Mouse (Mus musculus) limb, embryonic 13.5 days (tissue): ENCODE results near the gene Adat1. TPM values are rescaled to one million over a fixed set of nuclear protein-coding genes. Genes with fewer than 3 reads are reported as not detected.
A peak's percentile ranks its signal among the peaks of the same experiment; 100 is the strongest.
"Not testable (repeated sequence)": the region's sequence is repeated elsewhere in the genome, so short reads cannot be mapped to it uniquely, and the experiment has no call there.

Experiments
- ATAC-seq: fragments of 200-750 bp; cut with Nextera tagmentation; 2 replicates; pipeline ENCODE4 v1.8.0; 2017; ENCODE audit warnings: low read depth, moderate number of reproducible peaks, moderate TSS enrichment; ENCODE audit not compliant: low FRiP score
- H3K27ac ChIP-seq: fragments of 300-500 bp; sonication (generic); 2 replicates; pipeline ENCODE4 v1.5.1; 2015; ENCODE audit warnings: inconsistent platforms, mild to moderate bottlenecking, moderate library complexity
- H3K27me3 ChIP-seq: fragments of 300-500 bp; sonication (generic); 2 replicates; pipeline ENCODE4 v1.6.1; 2015; ENCODE audit warnings: mild to moderate bottlenecking, inconsistent platforms
- H3K36me3 ChIP-seq: fragments of 300-500 bp; sonication (generic); 2 replicates; pipeline ENCODE4 v1.6.1; 2015; ENCODE audit warnings: inconsistent platforms, mild to moderate bottlenecking, moderate library complexity
- H3K4me1 ChIP-seq: fragments of 300-500 bp; sonication (generic); 2 replicates; pipeline ENCODE4 v1.6.1; 2015; ENCODE audit warnings: inconsistent platforms
- H3K4me2 ChIP-seq: fragments of 300-500 bp; sonication (generic); replicated peaks from 2 replicates; pipeline ENCODE4 v1.6.1; 2015; ENCODE audit warnings: inconsistent platforms, mild to moderate bottlenecking, moderate library complexity
- H3K4me3 ChIP-seq: fragments of 300-500 bp; sonication (generic); 2 replicates; pipeline ENCODE4 v1.5.1; 2015; ENCODE audit warnings: moderate library complexity, mild to moderate bottlenecking, inconsistent platforms
- H3K9ac ChIP-seq: fragments of 300-500 bp; sonication (generic); 2 replicates; pipeline ENCODE4 v1.6.1; 2015; ENCODE audit warnings: mild to moderate bottlenecking, inconsistent platforms
- H3K9me3 ChIP-seq: fragments of 300-500 bp; sonication (generic); 2 replicates; pipeline ENCODE4 v1.6.1; 2016; ENCODE audit warnings: inconsistent platforms
- WGBS: fragments of 180-500 bp; shearing (Covaris S2); methylation state at CpG from one replicate; pipeline ENCODE4 v1.1.7; 2015; 5-methylcytosine and 5-hydroxymethylcytosine counted together
- polyA plus RNA-seq: library from polyadenylated mRNA; unstranded; fragments of >200 nt; fragmentation: Nextera tagmentation; extraction: Ambion mirVana; gene quantifications from 2 replicates; pipeline ENCODE4 v1.2.1, GENCODE M21; 2015

The Adat1 gene
- polyA plus RNA-seq, 1 experiment from 2014 or later = 12.1 TPM

- Histone ChIP-seq H3K9ac (no peak overlapping the region), H3K9me3 (no peaks in the 10 kb centered on the region), H3K4me1 (no peaks in the 10 kb centered on the region), H3K4me3 (no peak overlapping the region), H3K27me3 (no peaks in the 10 kb centered on the region), H3K4me2 (no peak overlapping the region), H3K27ac (no peak overlapping the region), H3K36me3 (peaks cover 86% of the 10 kb centered on the region)
- 91% methylated on average over 3 of the region's 3 CpGs for WGBS
- no peak for ATAC-seq
Observed at GRCm38 (mm10) chr8:111950846-111951245, 41.3 kb downstream of the Adat1 start.

GRCm38 (mm10) chr8:111947954-111948353 is 44.1 kb downstream of the Adat1 start:
- WGBS = 93% methylated on average over 8 of the region's 8 CpGs
- ATAC-seq = no peak
- Histone ChIP-seq H3K9ac (no peak overlapping the region), H3K27me3 (no peaks in the 10 kb centered on the region), H3K4me3 (no peak overlapping the region), H3K9me3 (no peaks in the 10 kb centered on the region), H3K36me3 (peaks cover 88% of the 10 kb centered on the region), H3K4me1 (no peaks in the 10 kb centered on the region), H3K27ac (no peak overlapping the region), H3K4me2 (no peak overlapping the region)

DNA sequence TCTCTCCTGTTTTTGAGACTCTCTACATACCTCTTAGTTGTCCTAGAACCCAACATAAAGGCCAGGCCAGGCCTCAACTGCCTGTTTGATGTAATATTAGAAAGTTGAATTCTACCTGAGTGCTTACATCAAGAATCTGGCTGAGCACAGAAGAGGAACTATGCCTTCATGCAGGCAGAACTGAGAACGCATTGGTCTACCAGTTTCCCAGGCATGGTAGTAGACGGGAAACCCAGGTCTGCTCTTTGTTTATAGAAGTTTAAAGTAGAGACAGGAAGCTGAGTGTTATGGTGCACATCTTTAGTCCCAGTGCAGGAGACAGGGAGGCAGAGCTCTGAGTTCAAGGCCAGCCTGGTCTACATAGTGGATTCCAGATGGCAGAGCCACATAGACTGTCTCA is 45.0 kb downstream of the Adat1 start:
- no peak overlapping the region for H3K9ac ChIP-seq
- H3K4me2 ChIP-seq = no peak overlapping the region
- H3K4me1 ChIP-seq = 0 out of 2 replicates have a peak, but pooled peaks cover under 1% of the 10 kb centered on the region
- peaks cover 90% of the 10 kb centered on the region for H3K36me3 ChIP-seq
- 94% methylated on average over 2 of the region's 2 CpGs for WGBS
- ATAC-seq = no peak
- no peaks in the 10 kb centered on the region for H3K9me3 ChIP-seq
- no peak overlapping the region for H3K27ac ChIP-seq
- no peak overlapping the region for H3K4me3 ChIP-seq
- no peaks in the 10 kb centered on the region for H3K27me3 ChIP-seq

DNA sequence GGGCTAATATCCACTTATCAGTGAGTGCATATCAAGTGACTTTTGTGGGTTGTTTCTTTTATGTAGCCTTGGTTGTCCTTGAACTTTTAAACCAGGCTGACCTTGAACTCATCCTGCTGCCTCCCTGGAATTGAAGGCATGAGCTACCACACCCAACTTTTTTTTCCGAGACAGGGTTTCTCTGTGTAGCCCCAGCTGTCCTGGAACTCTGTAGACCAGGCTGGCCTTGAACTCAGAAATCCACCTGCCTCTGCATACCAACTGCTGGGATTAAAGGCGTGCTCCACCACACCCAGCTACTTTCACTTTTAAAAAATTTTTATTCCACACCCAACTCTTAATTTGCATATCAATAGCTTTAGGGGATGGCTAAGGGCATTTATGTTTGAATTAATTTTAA is 48.6 kb downstream of the Adat1 start:
- H3K4me2 ChIP-seq = no peak overlapping the region
- no peaks in the 10 kb centered on the region for H3K9me3 ChIP-seq
- no peaks in the 10 kb centered on the region for H3K27me3 ChIP-seq
- no peak overlapping the region for H3K9ac ChIP-seq
- peaks cover 62% of the 10 kb centered on the region for H3K36me3 ChIP-seq
- WGBS = 86% methylated on average over 2 of the region's 2 CpGs
- ATAC-seq = no peak
- H3K4me3 ChIP-seq = no peak overlapping the region
- no peak overlapping the region for H3K27ac ChIP-seq
- H3K4me1 ChIP-seq = peaks cover 16% of the 10 kb centered on the region

- WGBS = under 1% methylated on average over 23 of the region's 23 CpGs
- Histone ChIP-seq H3K4me3 (peak overlapping the region; percentile 100), H3K9me3 (no peaks in the 10 kb centered on the region), H3K27ac (peak overlapping the region; percentile 55; the same call in 1 of the 2 replicates), H3K4me1 (peaks cover 16% of the 10 kb centered on the region), H3K27me3 (no peaks in the 10 kb centered on the region), H3K36me3 (peaks cover 39% of the 10 kb centered on the region), H3K4me2 (peak overlapping the region; percentile 95), H3K9ac (peak overlapping the region; percentile 91)
- 0 out of 2 replicates have a peak, but pooled peaks have one; percentile 12 for ATAC-seq
Observed at GRCm38 (mm10) chr8:111941101-111941454, 51.0 kb downstream of the Adat1 start.

GRCm38 (mm10) chr8:111940171-111941100 is 51.7 kb downstream of the Adat1 start, which contains the start of gene Gabarapl2:
Gene Gabarapl2 (plus strand): TSS chr8:111940703.
- peaks cover 16% of the 10 kb centered on the region for H3K4me1 ChIP-seq
- peak within 1 kb of the TSS; percentile 55; the same call in 1 of the 2 replicates for H3K27ac ChIP-seq
- H3K9me3 ChIP-seq = no peaks in the 10 kb centered on the region
- H3K9ac ChIP-seq = peak within 1 kb of the TSS; percentile 91
- H3K36me3 ChIP-seq = peaks cover 33% of the 10 kb centered on the region
- peak; percentile 99 for ATAC-seq
- under 1% methylated on average over 65 of the region's 65 CpGs for WGBS
- peak within 1 kb of the TSS; percentile 95 for H3K4me2 ChIP-seq
- H3K27me3 ChIP-seq = no peaks in the 10 kb centered on the region
- peak within 1 kb of the TSS; percentile 100 for H3K4me3 ChIP-seq

GRCm38 (mm10) chr8:111939516-111940142 is 52.5 kb downstream of the Adat1 start:
- H3K27me3 ChIP-seq = no peaks in the 10 kb centered on the region
- peaks cover 25% of the 10 kb centered on the region for H3K36me3 ChIP-seq
- peak overlapping the region; percentile 61 for H3K9ac ChIP-seq
- peak overlapping the region; percentile 100 for H3K4me3 ChIP-seq
- H3K27ac ChIP-seq = no peak overlapping the region
- WGBS = 9% methylated on average over 10 of the region's 10 CpGs
- H3K4me2 ChIP-seq = peak overlapping the region; percentile 95
- ATAC-seq = peak; percentile 41
- no peaks in the 10 kb centered on the region for H3K9me3 ChIP-seq
- peaks cover 16% of the 10 kb centered on the region for H3K4me1 ChIP-seq

- not testable (repeated sequence) for H3K4me2 ChIP-seq, H3K27ac ChIP-seq, ATAC-seq, H3K9ac ChIP-seq, H3K9me3 ChIP-seq, H3K27me3 ChIP-seq, H3K4me3 ChIP-seq
- peaks cover 19% of the 10 kb centered on the region for H3K4me1 ChIP-seq
- 87% methylated on average over 9 of the region's 9 CpGs for WGBS
- H3K36me3 ChIP-seq = peaks cover 12% of the 10 kb centered on the region
Observed at GRCm38 (mm10) chr8:111938076-111938985, 53.8 kb downstream of the Adat1 start.

DNA sequence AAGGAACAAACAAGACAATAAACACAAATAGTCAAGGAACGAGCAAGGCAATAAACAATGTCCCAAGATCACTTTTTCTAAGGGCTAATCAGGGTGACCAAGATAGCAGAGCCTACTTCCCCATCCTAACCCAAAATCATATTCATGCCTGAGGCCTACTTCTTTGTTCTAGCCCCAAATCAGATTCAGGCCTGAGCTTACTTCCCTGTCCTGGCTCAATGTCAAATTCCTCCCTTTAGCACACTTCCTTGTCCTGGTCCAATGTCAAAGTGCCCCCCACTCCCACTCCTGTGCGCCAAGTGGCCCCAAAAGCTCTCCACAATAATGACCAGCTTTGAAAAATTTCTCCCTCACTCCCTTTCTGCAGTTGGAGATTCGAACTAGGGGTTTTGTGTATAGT is 54.9 kb downstream of the Adat1 start:
- H3K4me2 ChIP-seq = no peak overlapping the region
- ATAC-seq = no peak
- H3K36me3 ChIP-seq = peaks cover 3% of the 10 kb centered on the region
- no peak overlapping the region for H3K4me3 ChIP-seq
- H3K27me3 ChIP-seq = no peaks in the 10 kb centered on the region
- no peaks in the 10 kb centered on the region for H3K9me3 ChIP-seq
- H3K4me1 ChIP-seq = peaks cover 29% of the 10 kb centered on the region
- 65% methylated on average over 3 of the region's 3 CpGs for WGBS
- H3K27ac ChIP-seq = no peak overlapping the region
- H3K9ac ChIP-seq = no peak overlapping the region

- Histone ChIP-seq H3K4me2 (no peak overlapping the region), H3K9ac (no peak overlapping the region), H3K27ac (no peak overlapping the region), H3K27me3 (no peaks in the 10 kb centered on the region), H3K4me1 (peaks cover 25% of the 10 kb centered on the region), H3K9me3 (no peaks in the 10 kb centered on the region), H3K36me3 (no peaks in the 10 kb centered on the region), H3K4me3 (no peak overlapping the region)
- WGBS = 85% methylated on average over 2 of the region's 2 CpGs
- no peak for ATAC-seq
Observed at GRCm38 (mm10) chr8:111934201-111934600, 57.9 kb downstream of the Adat1 start.

- ATAC-seq = peak; percentile 100
- Histone ChIP-seq H3K36me3 (no peaks in the 10 kb centered on the region), H3K27ac (peak within 1 kb of the TSS; percentile 81), H3K4me3 (peak within 1 kb of the TSS; percentile 74), H3K27me3 (no peaks in the 10 kb centered on the region), H3K9me3 (no peaks in the 10 kb centered on the region), H3K4me2 (peak within 1 kb of the TSS; percentile 94), H3K4me1 (peaks cover 25% of the 10 kb centered on the region), H3K9ac (peak within 1 kb of the TSS; percentile 79)
- WGBS = under 1% methylated on average over 53 of the region's 53 CpGs
Observed at GRCm38 (mm10) chr8:111933348-111934076, 58.6 kb downstream of the Adat1 start, which contains the start of gene Tmem231. Gene Tmem231 (minus strand): TSS chr8:111933881.
